Comparison of ENCODE assay signal across 24 mouse cellular contexts in genomic region chr15:99011946-99012345, GRCm38 (mm10). TPM values are rescaled to one million over a fixed set of nuclear protein-coding genes. Genes with fewer than 3 reads are reported as not detected.
"Had no signal": no experiment of that assay in that cellular context is flagged by ENCODE, and none has a peak within 500 bp of the region (broad histone marks: within the 10 kb centered on the region; RNA-seq: fewer than 3 reads in every experiment).

No protein-coding gene starts in this region.

- H3K9me3 ChIP-seq: limb, embryonic 12.5 days; liver, embryonic 12.5 days; liver, embryonic 15.5 days; lung, embryonic 15.5 days; neural tube, embryonic 12.5 days; stomach, embryonic 15.5 days had no signal

- H3K4me1 ChIP-seq: liver, embryonic 12.5 days; lung, embryonic 15.5 days; neural tube, embryonic 12.5 days had no signal

- H3K4me2 ChIP-seq: limb, embryonic 12.5 days; liver, embryonic 12.5 days; liver, embryonic 15.5 days; lung, embryonic 15.5 days; midbrain, embryonic 11.5 days; neural tube, embryonic 12.5 days; stomach, embryonic 15.5 days had no signal

- H3K9ac ChIP-seq: limb, embryonic 12.5 days; liver, embryonic 12.5 days; liver, embryonic 15.5 days; lung, embryonic 15.5 days; neural tube, embryonic 12.5 days; stomach, embryonic 15.5 days had no signal

- H3K36me3 ChIP-seq: limb, embryonic 12.5 days; liver, embryonic 12.5 days; liver, embryonic 15.5 days; lung, embryonic 15.5 days; neural tube, embryonic 12.5 days; stomach, embryonic 15.5 days had no signal

- H3K4me3 ChIP-seq: left cerebral cortex, adult 2 months; limb, embryonic 12.5 days; liver, embryonic 12.5 days; liver, embryonic 15.5 days; lung, embryonic 15.5 days; neural tube, embryonic 12.5 days; stomach, embryonic 15.5 days had no signal

- ATAC-seq: intestine, postnatal 0 days; liver, embryonic 12.5 days had no signal

- H3K27ac ChIP-seq: left cerebral cortex, adult 2 months; limb, embryonic 12.5 days; liver, embryonic 12.5 days; liver, embryonic 15.5 days; lung, embryonic 15.5 days; neural tube, embryonic 12.5 days; stomach, embryonic 15.5 days had no signal

- DNase-seq: kidney, adult 8-10 months; kidney, postnatal 36 days; layer of hippocampus, postnatal 36 days; liver; lung, adult 18-20 months; lung, postnatal 10 days; lung, postnatal 36 days; midbrain, embryonic 14.5 days; retina, postnatal 1 day; right cerebral cortex, postnatal 25 days; spleen, adult 18-20 months; thymus, postnatal 25 days had no signal

- H3K27me3 ChIP-seq: limb, embryonic 12.5 days; liver, embryonic 15.5 days; neural tube, embryonic 12.5 days; stomach, embryonic 15.5 days had no signal

RNA-seq across cellular contexts. Expression of gene Gm49450, which starts 58.6 kb away (rescaled TPM):
- polyA plus RNA-seq: intestine, postnatal 0 days; kidney, embryonic 16.5 days; limb, embryonic 12.5 days; liver, embryonic 12.5 days; liver, embryonic 15.5 days; lung, embryonic 15.5 days; midbrain, embryonic 11.5 days; midbrain, embryonic 14.5 days; midbrain, postnatal 0 days; neural tube, embryonic 12.5 days; stomach, embryonic 15.5 days; thymus, postnatal 0 days had no signal
